Mouse (Mus musculus): ENCODE data around the gene Dpysl5. TPM values are rescaled to one million over a fixed set of nuclear protein-coding genes. Genes with fewer than 3 reads are reported as not detected.
A peak's percentile ranks its signal among the peaks of the same experiment; 100 is the strongest.

The Dpysl5 gene
- 109 and 134 TPM in 2 replicates for polyA plus RNA-seq (2016; fragmentation: Nextera tagmentation; extraction: Ambion mirVana)

- H3K4me1 ChIP-seq: peaks cover 40% of the 10 kb centered on the region
- under 1% methylated on average over 64 of the region's 71 CpGs for WGBS
- H3K9ac ChIP-seq: peak within 1 kb of the TSS; percentile 80
- H3K9me3 ChIP-seq: no peaks in the 10 kb centered on the region
- H3K4me3 ChIP-seq (replicated peaks): peak within 1 kb of the TSS; percentile 72
- peak within 1 kb of the TSS; percentile 91 for H3K4me2 ChIP-seq
- ATAC-seq (ENCODE audit: low FRiP score): peak; percentile 93
- no peaks in the 10 kb centered on the region for H3K36me3 ChIP-seq (replicated peaks)
- peak within 1 kb of the TSS; percentile 85 for H3K27ac ChIP-seq
- peaks cover 13% of the 10 kb centered on the region for H3K27me3 ChIP-seq
Measured at GRCm38 (mm10) chr5:30711147-30712001, at the start of gene Dpysl5. Gene Dpysl5, plus strand, starts transcription at chr5:30711564.

GRCm38 (mm10) chr5:30665360-30665759 is 46.0 kb upstream of the Dpysl5 start:
- Histone ChIP-seq H3K4me3 (replicated peaks) (no peak overlapping the region), H3K4me2 (no peak overlapping the region), H3K9me3 (no peaks in the 10 kb centered on the region), H3K4me1 (peaks cover 26% of the 10 kb centered on the region), H3K27me3 (no peaks in the 10 kb centered on the region), H3K36me3 (replicated peaks) (peaks cover 16% of the 10 kb centered on the region), H3K9ac (no peak overlapping the region), H3K27ac (no peak overlapping the region)
- ATAC-seq (ENCODE audit: low FRiP score): no peak
- WGBS: 90% methylated on average over 9 of the region's 9 CpGs

GRCm38 (mm10) chr5:30665968-30666367 is 45.4 kb upstream of the Dpysl5 start:
- peak overlapping the region; percentile 63 for H3K4me2 ChIP-seq
- H3K27me3 ChIP-seq: no peaks in the 10 kb centered on the region
- peaks cover 22% of the 10 kb centered on the region for H3K36me3 ChIP-seq (replicated peaks)
- H3K4me3 ChIP-seq (replicated peaks): peak overlapping the region; percentile 81
- H3K9me3 ChIP-seq: no peaks in the 10 kb centered on the region
- no peak for ATAC-seq (ENCODE audit: low FRiP score)
- WGBS: 72% methylated on average over 6 of the region's 6 CpGs
- H3K9ac ChIP-seq: peak overlapping the region; percentile 48; the same call in 1 of the 2 replicates
- H3K4me1 ChIP-seq: peaks cover 26% of the 10 kb centered on the region
- peak overlapping the region; percentile 61; the same call in 1 of the 2 replicates for H3K27ac ChIP-seq

GRCm38 (mm10) chr5:30666391-30667195 is 44.8 kb upstream of the Dpysl5 start, which contains the start of gene Cenpa:
Gene Cenpa, plus strand, starts transcription at chr5:30666777.
- ATAC-seq (ENCODE audit: low FRiP score): peak; percentile 96
- peak within 1 kb of the TSS; percentile 80 for H3K9ac ChIP-seq
- H3K9me3 ChIP-seq: no peaks in the 10 kb centered on the region
- H3K4me1 ChIP-seq: peaks cover 26% of the 10 kb centered on the region
- under 1% methylated on average over 40 of the region's 40 CpGs for WGBS
- H3K4me2 ChIP-seq: peak within 1 kb of the TSS; percentile 63
- peak within 1 kb of the TSS; percentile 74 for H3K27ac ChIP-seq
- peaks cover 26% of the 10 kb centered on the region for H3K36me3 ChIP-seq (replicated peaks)
- peak within 1 kb of the TSS; percentile 81 for H3K4me3 ChIP-seq (replicated peaks)
- no peaks in the 10 kb centered on the region for H3K27me3 ChIP-seq

- no peaks in the 10 kb centered on the region for H3K9me3 ChIP-seq
- H3K36me3 ChIP-seq (replicated peaks): peaks cover 32% of the 10 kb centered on the region
- H3K9ac ChIP-seq: peak overlapping the region; percentile 80
- ATAC-seq (ENCODE audit: low FRiP score): no peak
- no peaks in the 10 kb centered on the region for H3K27me3 ChIP-seq
- peak overlapping the region; percentile 74; the same call in 1 of the 2 replicates for H3K27ac ChIP-seq
- H3K4me1 ChIP-seq: peaks cover 26% of the 10 kb centered on the region
- peak overlapping the region; percentile 63 for H3K4me2 ChIP-seq
- H3K4me3 ChIP-seq (replicated peaks): peak overlapping the region; percentile 81
- WGBS: under 1% methylated on average over 13 of the region's 13 CpGs
Measured at GRCm38 (mm10) chr5:30667215-30667614, 44.1 kb upstream of the Dpysl5 start.

GRCm38 (mm10) chr5:30667686-30668085 is 43.7 kb upstream of the Dpysl5 start:
- H3K4me1 ChIP-seq: peaks cover 26% of the 10 kb centered on the region
- H3K9me3 ChIP-seq: no peaks in the 10 kb centered on the region
- H3K4me3 ChIP-seq (replicated peaks): peak overlapping the region; percentile 81
- H3K36me3 ChIP-seq (replicated peaks): peaks cover 37% of the 10 kb centered on the region
- H3K27me3 ChIP-seq: no peaks in the 10 kb centered on the region
- ATAC-seq (ENCODE audit: low FRiP score): no peak
- peak overlapping the region; percentile 80 for H3K9ac ChIP-seq
- no peak overlapping the region for H3K27ac ChIP-seq
- 6% methylated on average over 3 of the region's 3 CpGs for WGBS
- peak overlapping the region; percentile 63 for H3K4me2 ChIP-seq

- Histone ChIP-seq H3K36me3 (replicated peaks) (peaks cover 49% of the 10 kb centered on the region), H3K27me3 (no peaks in the 10 kb centered on the region), H3K4me1 (peaks cover 26% of the 10 kb centered on the region), H3K4me2 (peak overlapping the region; percentile 63), H3K27ac (no peak overlapping the region), H3K9me3 (no peaks in the 10 kb centered on the region), H3K9ac (no peak overlapping the region), H3K4me3 (replicated peaks) (peak overlapping the region; percentile 81)
- no peak for ATAC-seq (ENCODE audit: low FRiP score)
- 91% methylated on average over 9 of the region's 9 CpGs for WGBS
Measured at GRCm38 (mm10) chr5:30668637-30669495, 42.5 kb upstream of the Dpysl5 start.

GRCm38 (mm10) chr5:30669496-30669830 is 41.9 kb upstream of the Dpysl5 start:
- Histone ChIP-seq H3K9ac (no peak overlapping the region), H3K27me3 (no peaks in the 10 kb centered on the region), H3K36me3 (replicated peaks) (peaks cover 55% of the 10 kb centered on the region), H3K4me2 (no peak overlapping the region), H3K9me3 (no peaks in the 10 kb centered on the region), H3K4me1 (peaks cover 26% of the 10 kb centered on the region), H3K4me3 (replicated peaks) (no peak overlapping the region), H3K27ac (no peak overlapping the region)
- 90% methylated on average over 3 of the region's 3 CpGs for WGBS
- ATAC-seq (ENCODE audit: low FRiP score): no peak

- H3K4me3 ChIP-seq (replicated peaks): no peak overlapping the region
- ATAC-seq (ENCODE audit: low FRiP score): no peak
- no peak overlapping the region for H3K27ac ChIP-seq
- no peak overlapping the region for H3K4me2 ChIP-seq
- no peak overlapping the region for H3K9ac ChIP-seq
- H3K9me3 ChIP-seq: no peaks in the 10 kb centered on the region
- peaks cover 26% of the 10 kb centered on the region for H3K4me1 ChIP-seq
- no peaks in the 10 kb centered on the region for H3K27me3 ChIP-seq
- H3K36me3 ChIP-seq (replicated peaks): peaks cover 59% of the 10 kb centered on the region
- 94% methylated on average over 7 of the region's 7 CpGs for WGBS
Measured at GRCm38 (mm10) chr5:30670091-30670490, 41.3 kb upstream of the Dpysl5 start.

GRCm38 (mm10) chr5:30674001-30674400 is 37.4 kb upstream of the Dpysl5 start:
- Histone ChIP-seq H3K4me1 (peaks cover 5% of the 10 kb centered on the region; the same call in 1 of the 2 replicates), H3K4me3 (replicated peaks) (no peak overlapping the region), H3K36me3 (replicated peaks) (peaks cover 70% of the 10 kb centered on the region), H3K27me3 (no peaks in the 10 kb centered on the region), H3K4me2 (no peak overlapping the region), H3K9me3 (no peaks in the 10 kb centered on the region), H3K27ac (no peak overlapping the region), H3K9ac (no peak overlapping the region)
- whole genome bisulfite sequencing: 85% methylated on average over 7 of the region's 7 CpGs
- no peak for ATAC-seq (ENCODE audit: low FRiP score)

- H3K27me3 ChIP-seq: no peaks in the 10 kb centered on the region
- H3K4me2 ChIP-seq: no peak overlapping the region
- peaks cover 50% of the 10 kb centered on the region for H3K36me3 ChIP-seq (replicated peaks)
- no peak overlapping the region for H3K9ac ChIP-seq
- no peaks in the 10 kb centered on the region for H3K4me1 ChIP-seq
- no peaks in the 10 kb centered on the region for H3K9me3 ChIP-seq
- 88% methylated on average over 7 of the region's 7 CpGs for WGBS
- ATAC-seq (ENCODE audit: low FRiP score): no peak
- no peak overlapping the region for H3K27ac ChIP-seq
- H3K4me3 ChIP-seq (replicated peaks): no peak overlapping the region
Measured at GRCm38 (mm10) chr5:30676800-30677199, 34.6 kb upstream of the Dpysl5 start.

Measured in forebrain, embryonic 12.5 days (tissue).